Mouse (Mus musculus): ENCODE data around the gene Mier2.

Mier2 gene

GRCm38 (mm10) chr10:79538873-79539272, 16.1 kb downstream of the Mier2 start:
- no peak for DNase-seq

- DNase-seq = no peak
These were observed 16.7 kb downstream of the Mier2 start for GRCm38 (mm10) chr10:79538323-79538722.

GRCm38 (mm10) chr10:79537781-79538180, 17.2 kb downstream of the Mier2 start:
- no peak for DNase-seq

GRCm38 (mm10) chr10:79537271-79537670, 17.7 kb downstream of the Mier2 start:
- no peak for DNase-seq

GRCm38 (mm10) chr10:79536461-79537080, 18.4 kb downstream of the Mier2 start:
- DNase-seq = no peak

- DNase-seq = no peak
These were observed 19.6 kb downstream of the Mier2 start for GRCm38 (mm10) chr10:79535431-79535830.

GRCm38 (mm10) chr10:79534426-79534825, 20.6 kb downstream of the Mier2 start:
- DNase-seq = no peak

GRCm38 (mm10) chr10:79533126-79533911, 21.7 kb downstream of the Mier2 start, which contains the start of gene Plpp2:
Gene Plpp2, minus strand, starts transcription at chr10:79533796.
- peak; percentile 91 for DNase-seq

- no peak for DNase-seq
These were observed 22.3 kb downstream of the Mier2 start for GRCm38 (mm10) chr10:79532678-79533077.

- DNase-seq = no peak
These were observed 23.4 kb downstream of the Mier2 start for GRCm38 (mm10) chr10:79531593-79531992.

- DNase-seq = no peak
These were observed 24.3 kb downstream of the Mier2 start for GRCm38 (mm10) chr10:79530721-79531120.

- DNase-seq = no peak
These were observed 24.8 kb downstream of the Mier2 start for GRCm38 (mm10) chr10:79530241-79530640.

- no peak for DNase-seq
These were observed 26.9 kb downstream of the Mier2 start for GRCm38 (mm10) chr10:79528081-79528480.

GRCm38 (mm10) chr10:79527453-79527845, 27.6 kb downstream of the Mier2 start:
- no peak for DNase-seq

GRCm38 (mm10) chr10:79526661-79527452, 28.1 kb downstream of the Mier2 start:
- DNase-seq = no peak

- no peak for DNase-seq
These were observed 29.3 kb downstream of the Mier2 start for GRCm38 (mm10) chr10:79525456-79526325.

- no peak for DNase-seq
These were observed 30.6 kb downstream of the Mier2 start for GRCm38 (mm10) chr10:79524433-79524832.

GRCm38 (mm10) chr10:79506709-79507108, 48.3 kb downstream of the Mier2 start:
- DNase-seq = no peak

- peak; percentile 48 for DNase-seq
These were observed 52.0 kb downstream of the Mier2 start for GRCm38 (mm10) chr10:79502830-79503644.

GRCm38 (mm10) chr10:79496701-79497288, 58.2 kb downstream of the Mier2 start:
- DNase-seq = no peak

- DNase-seq = peak; percentile 56
These were observed 59.1 kb downstream of the Mier2 start for GRCm38 (mm10) chr10:79495886-79496285.
